Mouse (Mus musculus): ENCODE results near the gene Qsox1. TPM values are rescaled to one million over a fixed set of nuclear protein-coding genes. Genes with fewer than 3 reads are reported as not detected.

Qsox1 gene
- polyA plus RNA-seq, 1 experiment from 2014 or later: 15.8 TPM

DNA sequence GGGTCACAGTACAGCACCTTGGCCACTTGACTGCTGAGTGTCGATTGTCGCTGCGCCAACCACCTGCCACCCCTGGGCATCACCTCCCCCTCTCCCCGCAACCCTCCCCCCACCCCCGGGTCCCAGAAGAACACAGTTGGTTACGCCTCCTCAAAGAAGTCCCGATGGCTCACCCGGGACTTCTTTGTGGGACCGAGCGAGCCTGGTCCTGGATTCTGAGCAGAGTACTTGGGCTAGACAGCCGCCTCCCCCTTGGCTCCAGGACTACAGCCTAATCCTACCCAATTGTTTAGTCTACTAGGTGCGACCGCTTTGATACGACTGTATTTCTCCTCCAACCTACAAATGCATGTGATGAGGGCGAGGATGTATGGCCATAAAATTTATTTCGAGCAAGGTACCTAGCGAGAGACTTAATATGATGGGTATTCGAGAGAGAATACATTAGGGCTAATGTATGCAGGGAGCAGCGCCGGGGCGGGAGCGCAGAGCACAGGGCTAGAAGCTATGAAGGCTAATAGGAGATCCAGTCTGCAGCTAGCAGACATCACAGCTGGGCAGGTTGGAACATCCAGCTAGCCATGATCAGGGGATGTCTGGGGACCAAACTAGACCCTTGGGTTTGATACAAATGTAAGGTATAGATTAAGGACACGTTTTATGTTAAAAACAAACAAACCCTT is 83.4 kb downstream of the Qsox1 start:
- Histone ChIP-seq H3K27ac (ENCODE audit: low read depth) (no peak overlapping the region), H3K36me3 (ENCODE audit: control insufficient read depth, insufficient read depth, low read length) (no peaks in the 10 kb centered on the region), H3K9ac (ENCODE audit: low read length) (no peak overlapping the region), H3K27me3 (replicated peaks; ENCODE audit: control insufficient read depth, insufficient read depth, low read length) (peaks cover 72% of the 10 kb centered on the region), H3K4me1 (replicated peaks; ENCODE audit: control insufficient read depth, insufficient read depth, low read length) (no peaks in the 10 kb centered on the region), H3K4me2 (ENCODE audit: low read length) (no peak overlapping the region), H3K4me3 (ENCODE audit: low read depth, low read length) (no peak overlapping the region), H3K9me3 (ENCODE audit: control insufficient read depth, low read length) (no peaks in the 10 kb centered on the region)
- DNase-seq (ENCODE audit: low spot score) (no peak), ATAC-seq (replicated peaks; ENCODE audit: low FRiP score, low TSS enrichment, low read depth) (no peak)
- 1% methylated on average over 23 of the region's 23 CpGs for WGBS

DNA sequence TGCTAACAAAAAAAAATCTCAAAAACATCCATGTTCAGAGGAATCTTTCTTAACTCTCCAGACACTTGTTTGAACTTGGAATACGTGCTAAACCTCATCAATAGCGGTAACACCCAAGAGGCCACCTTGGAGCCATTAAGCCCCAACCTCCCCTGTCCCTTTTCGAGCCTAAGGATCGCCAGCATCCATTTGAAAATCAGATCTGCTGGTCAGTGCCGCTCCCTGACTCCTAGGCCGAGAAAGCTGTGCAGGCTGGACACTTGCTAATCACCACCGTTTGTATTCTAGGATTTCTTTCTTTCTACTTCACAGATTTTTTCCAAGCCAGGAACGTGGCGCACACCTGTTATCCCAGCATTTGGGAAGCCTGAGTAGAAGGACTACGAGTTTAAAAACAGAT is 84.9 kb downstream of the Qsox1 start:
- no peaks in the 10 kb centered on the region for H3K9me3 ChIP-seq (ENCODE audit: control insufficient read depth, low read length)
- H3K36me3 ChIP-seq (ENCODE audit: control insufficient read depth, insufficient read depth, low read length): no peaks in the 10 kb centered on the region
- ATAC-seq (replicated peaks; ENCODE audit: low FRiP score, low TSS enrichment, low read depth): no peak
- no peak overlapping the region for H3K9ac ChIP-seq (ENCODE audit: low read length)
- H3K4me2 ChIP-seq (ENCODE audit: low read length): no peak overlapping the region
- H3K27me3 ChIP-seq (replicated peaks; ENCODE audit: control insufficient read depth, insufficient read depth, low read length): peaks cover 72% of the 10 kb centered on the region
- no peak for DNase-seq (ENCODE audit: low spot score)
- 28% methylated on average over 10 of the region's 10 CpGs for WGBS
- no peak overlapping the region for H3K27ac ChIP-seq (ENCODE audit: low read depth)
- H3K4me3 ChIP-seq (ENCODE audit: low read depth, low read length): no peak overlapping the region
- no peaks in the 10 kb centered on the region for H3K4me1 ChIP-seq (replicated peaks; ENCODE audit: control insufficient read depth, insufficient read depth, low read length)

Other genes starting within 250 kb of the Qsox1 start
- 0.07 and 0.27 TPM in 2 replicates for gene Lhx4, start 61.2 kb downstream of the Qsox1 start, polyA plus RNA-seq (2014; fragmentation: Nextera tagmentation; extraction: Ambion mirVana)
- gene Cep350, start 160.4 kb upstream of the Qsox1 start, polyA plus RNA-seq (2014; fragmentation: Nextera tagmentation; extraction: Ambion mirVana): 11.8 and 13.0 TPM in 2 replicates
- gene Tor1aip2, start 222.5 kb upstream of the Qsox1 start, polyA plus RNA-seq (2014; fragmentation: Nextera tagmentation; extraction: Ambion mirVana): 124 and 136 TPM in 2 replicates
- gene Tor1aip1, start 223.6 kb upstream of the Qsox1 start, polyA plus RNA-seq (2014; fragmentation: Nextera tagmentation; extraction: Ambion mirVana): 35.9 and 39.1 TPM in 2 replicates